Mouse (Mus musculus) hindbrain, embryonic 16.5 days (tissue): ENCODE results near the gene Ifitm7. TPM values are rescaled to one million over a fixed set of nuclear protein-coding genes. Genes with fewer than 3 reads are reported as not detected.
A peak's percentile ranks its signal among the peaks of the same experiment; 100 is the strongest.

Experiments
- ATAC-seq: fragments of 200-750 bp; cut with Nextera tagmentation; 2 replicates; pipeline ENCODE4 v1.8.0; 2017; ENCODE audit warnings: moderate TSS enrichment, moderate library complexity
- H3K27ac ChIP-seq: fragments of 300-500 bp; sonication (generic); 2 replicates; pipeline ENCODE4 v1.5.1; 2014; ENCODE audit warnings: low read depth, mild to moderate bottlenecking, control low read depth, low read length, moderate library complexity
- H3K27me3 ChIP-seq: fragments of 300-500 bp; sonication (generic); replicated peaks from 2 replicates; pipeline ENCODE4 v1.6.1; 2014; ENCODE audit warnings: low read length; ENCODE audit not compliant: control insufficient read depth, insufficient read depth
- H3K36me3 ChIP-seq: fragments of 300-500 bp; sonication (generic); 2 replicates; pipeline ENCODE4 v1.6.1; 2014; ENCODE audit warnings: mild to moderate bottlenecking, low read length, moderate library complexity, mixed read lengths; ENCODE audit not compliant: control insufficient read depth, insufficient read depth
- H3K4me1 ChIP-seq: fragments of 300-500 bp; sonication (generic); 2 replicates; pipeline ENCODE4 v1.6.1; 2014; ENCODE audit warnings: low read depth, low read length; ENCODE audit not compliant: control insufficient read depth, insufficient read depth
- H3K4me2 ChIP-seq: fragments of 300-500 bp; sonication (generic); 2 replicates; pipeline ENCODE4 v1.6.1; 2014; ENCODE audit warnings: mild to moderate bottlenecking, low read length, control low read depth, moderate library complexity
- H3K4me3 ChIP-seq: fragments of 300-500 bp; sonication (generic); 2 replicates; pipeline ENCODE4 v1.5.1; 2014; ENCODE audit warnings: mild to moderate bottlenecking, low read length, control low read depth, moderate library complexity
- H3K9ac ChIP-seq: fragments of 300-500 bp; sonication (generic); 2 replicates; pipeline ENCODE4 v1.6.1; 2014; ENCODE audit warnings: low read depth, mild to moderate bottlenecking, control low read depth, low read length, moderate library complexity
- H3K9me3 ChIP-seq: fragments of 300-500 bp; sonication (generic); 2 replicates; pipeline ENCODE4 v1.6.1; 2014; ENCODE audit warnings: mild to moderate bottlenecking, low read length, moderate library complexity; ENCODE audit not compliant: control insufficient read depth
- WGBS: fragments of 180-500 bp; shearing (Covaris S2); extraction: QIAGEN DNeasy Blood & Tissue Kit; methylation state at CpG from one replicate; pipeline ENCODE4 v1.1.7; 2014; 5-methylcytosine and 5-hydroxymethylcytosine counted together
- polyA plus RNA-seq: library from polyadenylated mRNA; unstranded; fragments of >200 nt; fragmentation: Nextera tagmentation; extraction: Ambion mirVana; gene quantifications from 2 replicates; pipeline ENCODE4 v1.2.1, GENCODE M21; 2015

The Ifitm7 gene
- polyA plus RNA-seq, 1 experiment from 2014 or later = 0.45 TPM

GRCm38 (mm10) chr16:14009966-14010365, 23.3 kb upstream of the Ifitm7 start:
- H3K4me1 ChIP-seq = no peaks in the 10 kb centered on the region

DNA sequence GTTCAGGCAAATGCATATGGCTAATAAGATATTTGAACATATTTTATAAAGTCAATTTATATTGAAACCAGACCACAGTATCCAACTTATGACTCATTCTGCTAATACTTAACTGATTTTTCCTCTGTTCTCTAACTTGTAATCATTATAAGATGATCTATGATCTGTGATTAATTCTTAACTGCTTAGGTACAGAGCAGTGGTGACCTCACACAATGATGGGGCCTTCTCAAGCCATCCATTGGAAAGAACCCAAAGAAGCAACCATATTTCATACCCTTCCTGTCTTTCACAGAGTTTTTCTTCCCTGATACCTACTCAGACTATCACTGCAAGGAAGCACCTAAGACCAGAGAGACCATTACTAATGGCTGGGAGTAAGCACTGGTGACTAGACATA, 22.0 kb upstream of the Ifitm7 start:
- Histone ChIP-seq H3K4me2 (no peak overlapping the region), H3K27me3 (no peaks in the 10 kb centered on the region), H3K4me3 (no peak overlapping the region), H3K36me3 (no peaks in the 10 kb centered on the region; the same call in 1 of the 2 replicates), H3K9me3 (no peaks in the 10 kb centered on the region), H3K9ac (no peak overlapping the region), H3K4me1 (no peaks in the 10 kb centered on the region), H3K27ac (no peak overlapping the region)
- no peak for ATAC-seq

More at GRCm38 (mm10) chr16:14009966-14010365, 23.3 kb upstream of the Ifitm7 start:
- WGBS = 89% methylated on average over 4 of the region's 4 CpGs
- no peaks in the 10 kb centered on the region; the same call in 1 of the 2 replicates for H3K36me3 ChIP-seq
- no peaks in the 10 kb centered on the region for H3K9me3 ChIP-seq
- no peak for ATAC-seq
- no peak overlapping the region for H3K4me2 ChIP-seq
- no peak overlapping the region for H3K9ac ChIP-seq
- H3K27me3 ChIP-seq = no peaks in the 10 kb centered on the region
- no peak overlapping the region for H3K27ac ChIP-seq
- no peak overlapping the region for H3K4me3 ChIP-seq

GRCm38 (mm10) chr16:14008081-14008480, 21.4 kb upstream of the Ifitm7 start:
- Histone ChIP-seq H3K36me3 (no peaks in the 10 kb centered on the region; the same call in 1 of the 2 replicates), H3K9me3 (no peaks in the 10 kb centered on the region), H3K9ac (no peak overlapping the region), H3K4me2 (no peak overlapping the region), H3K4me3 (no peak overlapping the region), H3K27ac (no peak overlapping the region), H3K4me1 (no peaks in the 10 kb centered on the region), H3K27me3 (no peaks in the 10 kb centered on the region)
- WGBS = 76% methylated on average over 2 of the region's 2 CpGs
- no peak for ATAC-seq

DNA sequence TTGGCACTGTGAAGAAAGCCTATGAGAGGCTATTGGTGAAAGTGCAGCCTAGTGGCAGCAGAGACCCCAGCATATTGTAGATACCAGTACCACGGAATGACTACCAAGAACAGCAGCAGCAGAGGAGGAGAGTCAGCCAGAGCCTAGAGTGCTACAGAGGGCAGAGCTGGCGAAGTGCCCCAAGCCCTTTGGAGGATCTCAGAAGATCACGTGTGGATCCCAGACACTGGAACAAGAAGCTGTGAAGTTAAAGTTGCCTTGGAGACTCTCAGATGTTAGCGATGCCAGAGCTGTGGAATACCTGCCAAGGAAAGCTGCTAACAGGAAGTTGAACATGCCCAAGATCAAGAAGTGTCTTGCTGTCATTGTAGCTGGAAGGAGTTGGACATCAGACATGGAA, 18.6 kb upstream of the Ifitm7 start:
- WGBS = 85% methylated on average over 4 of the region's 4 CpGs
- Histone ChIP-seq H3K27ac (no peak overlapping the region), H3K9me3 (no peaks in the 10 kb centered on the region), H3K27me3 (no peaks in the 10 kb centered on the region), H3K4me1 (no peaks in the 10 kb centered on the region), H3K9ac (no peak overlapping the region), H3K4me2 (no peak overlapping the region), H3K36me3 (no peaks in the 10 kb centered on the region; the same call in 1 of the 2 replicates), H3K4me3 (no peak overlapping the region)
- ATAC-seq = no peak

GRCm38 (mm10) chr16:14004726-14005125, 18.0 kb upstream of the Ifitm7 start:
- Histone ChIP-seq H3K4me2 (no peak overlapping the region), H3K27ac (no peak overlapping the region), H3K36me3 (no peaks in the 10 kb centered on the region; the same call in 1 of the 2 replicates), H3K9me3 (no peaks in the 10 kb centered on the region), H3K27me3 (no peaks in the 10 kb centered on the region), H3K9ac (no peak overlapping the region), H3K4me1 (no peaks in the 10 kb centered on the region), H3K4me3 (no peak overlapping the region)
- ATAC-seq = no peak
- 88% methylated on average over 2 of the region's 2 CpGs for WGBS

DNA sequence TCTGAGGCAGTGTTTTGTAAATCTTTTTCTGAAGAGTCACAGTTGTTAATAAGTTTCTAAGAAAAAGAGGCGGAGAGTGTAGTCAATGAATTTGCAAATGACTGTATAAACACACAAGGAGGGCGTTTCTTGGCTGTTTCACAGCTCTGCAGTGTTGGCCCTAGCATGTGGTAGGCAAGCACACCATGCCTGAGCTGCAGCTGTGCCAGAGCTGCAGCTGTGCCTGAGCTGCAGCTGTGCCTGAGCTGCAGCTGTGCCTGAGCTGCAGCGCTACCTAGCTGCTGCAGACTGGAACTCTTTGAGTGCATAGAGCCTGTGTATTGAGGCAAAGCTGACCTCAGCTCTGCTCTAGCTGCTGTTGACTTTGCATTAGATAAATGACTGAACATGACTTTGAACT, 17.5 kb upstream of the Ifitm7 start:
- Histone ChIP-seq H3K4me3 (no peak overlapping the region), H3K9me3 (no peaks in the 10 kb centered on the region), H3K27me3 (no peaks in the 10 kb centered on the region), H3K27ac (no peak overlapping the region), H3K4me2 (no peak overlapping the region), H3K4me1 (no peaks in the 10 kb centered on the region), H3K9ac (no peak overlapping the region), H3K36me3 (no peaks in the 10 kb centered on the region; the same call in 1 of the 2 replicates)
- peak; percentile 83 for ATAC-seq
- 23% methylated on average over 3 of the region's 3 CpGs for WGBS

GRCm38 (mm10) chr16:14003386-14004130, 16.9 kb upstream of the Ifitm7 start:
- Histone ChIP-seq H3K36me3 (no peaks in the 10 kb centered on the region), H3K4me2 (no peak overlapping the region), H3K4me1 (no peaks in the 10 kb centered on the region), H3K9me3 (no peaks in the 10 kb centered on the region), H3K27ac (no peak overlapping the region), H3K9ac (no peak overlapping the region), H3K4me3 (no peak overlapping the region), H3K27me3 (no peaks in the 10 kb centered on the region)
- ATAC-seq = no peak
- WGBS = 67% methylated on average over 8 of the region's 8 CpGs

DNA sequence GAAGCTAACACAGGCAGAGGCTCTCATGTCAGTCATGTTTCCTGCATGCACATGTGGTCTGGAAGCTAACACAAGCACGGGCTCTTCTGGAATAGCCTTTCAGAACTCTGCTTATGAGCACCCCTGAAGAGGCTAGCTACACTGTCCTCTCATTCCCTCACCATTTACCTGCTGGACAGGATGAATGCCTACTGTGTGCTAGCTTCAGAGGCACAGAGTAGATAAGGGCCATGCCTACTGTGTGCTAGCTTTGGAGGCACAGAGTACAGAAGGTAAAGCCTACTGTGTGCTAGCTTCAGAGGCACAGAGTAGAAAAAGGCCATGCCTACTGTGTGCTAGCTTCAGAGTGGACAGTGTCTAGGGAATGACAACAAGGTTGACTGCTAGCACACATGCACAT, 7.8 kb upstream of the Ifitm7 start:
- Histone ChIP-seq H3K36me3 (no peaks in the 10 kb centered on the region), H3K27ac (no peak overlapping the region), H3K4me3 (no peak overlapping the region), H3K9me3 (no peaks in the 10 kb centered on the region), H3K4me1 (no peaks in the 10 kb centered on the region), H3K9ac (no peak overlapping the region), H3K27me3 (no peaks in the 10 kb centered on the region), H3K4me2 (no peak overlapping the region)
- 79% methylated on average over 1 of the region's 1 CpGs for WGBS
- ATAC-seq = no peak

GRCm38 (mm10) chr16:13994076-13994475, 7.4 kb upstream of the Ifitm7 start:
- no peak overlapping the region for H3K4me3 ChIP-seq
- WGBS = 93% methylated on average over 1 of the region's 1 CpGs
- no peak for ATAC-seq
- no peaks in the 10 kb centered on the region for H3K9me3 ChIP-seq
- H3K9ac ChIP-seq = no peak overlapping the region
- no peak overlapping the region for H3K27ac ChIP-seq
- no peaks in the 10 kb centered on the region for H3K27me3 ChIP-seq
- no peak overlapping the region for H3K4me2 ChIP-seq
- H3K4me1 ChIP-seq = peaks cover under 1% of the 10 kb centered on the region
- H3K36me3 ChIP-seq = no peaks in the 10 kb centered on the region
